Mouse (Mus musculus) megakaryocyte, embryonic 14.5 days (primary cell): ENCODE results near the gene Dph5.

ENCODE experiments used
- FLI1 ChIP-seq: IDR thresholded peaks from 2 replicates; pipeline ENCODE4 v1.6.1; 2012; ENCODE audit warnings: low read length, inconsistent platforms, mixed read lengths
- GATA1 ChIP-seq: IDR thresholded peaks from 3 replicates; pipeline ENCODE4 v1.6.1; 2012; ENCODE audit warnings: mixed read lengths, low read length, inconsistent platforms, borderline replicate concordance

DNA sequence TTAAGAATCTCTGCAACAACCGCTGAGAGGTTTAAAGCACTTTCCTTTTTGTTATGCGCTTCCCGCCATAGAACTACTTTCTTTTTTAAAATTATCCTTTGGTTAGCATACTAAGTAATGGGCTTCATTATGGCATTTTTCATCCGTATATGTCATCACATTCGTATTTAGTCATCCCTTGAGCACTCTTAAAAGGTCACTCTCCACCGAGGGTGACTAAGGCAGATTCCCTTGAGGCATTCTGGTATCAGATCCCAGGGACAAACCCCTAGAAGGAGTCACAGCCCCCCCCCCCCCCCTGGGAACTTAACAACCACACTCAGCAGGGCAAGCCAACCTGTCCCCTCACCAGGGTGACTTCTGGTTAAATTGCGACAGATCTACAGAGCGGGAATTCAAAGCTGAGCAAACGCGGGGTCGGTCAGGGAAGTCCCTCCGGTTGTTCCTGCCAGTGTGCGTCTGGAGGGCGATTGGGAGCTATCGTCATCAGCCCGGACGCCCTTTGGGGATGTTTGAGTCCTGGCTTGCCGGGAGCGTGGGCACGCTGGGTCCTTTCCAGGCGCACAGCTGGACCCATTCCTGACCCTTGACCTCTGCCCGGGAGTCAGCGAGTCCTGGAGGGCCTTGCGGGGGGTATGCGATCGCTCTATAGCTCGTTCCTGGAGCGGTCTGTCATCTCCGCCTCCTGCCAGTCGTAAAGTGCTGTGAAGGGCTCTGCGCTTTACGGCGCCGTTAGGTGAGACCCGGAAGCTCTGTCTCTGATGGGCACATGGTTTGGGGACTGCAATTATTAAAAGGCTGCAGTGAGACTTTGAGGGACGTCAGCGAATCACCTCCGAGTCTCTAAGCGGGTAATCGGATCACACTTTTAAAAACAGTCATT lies at the start of gene Dph5:
- TF ChIP-seq FLI1, result no peak
- no peak; the same call in 2 of the 3 replicates for TF ChIP-seq GATA1
